Mouse (Mus musculus): ENCODE results near the gene Ubac2.
"Not testable (repeated sequence)": the region's sequence is repeated elsewhere in the genome, so short reads cannot be mapped to it uniquely, and the experiment has no call there.

Gene Ubac2

DNA sequence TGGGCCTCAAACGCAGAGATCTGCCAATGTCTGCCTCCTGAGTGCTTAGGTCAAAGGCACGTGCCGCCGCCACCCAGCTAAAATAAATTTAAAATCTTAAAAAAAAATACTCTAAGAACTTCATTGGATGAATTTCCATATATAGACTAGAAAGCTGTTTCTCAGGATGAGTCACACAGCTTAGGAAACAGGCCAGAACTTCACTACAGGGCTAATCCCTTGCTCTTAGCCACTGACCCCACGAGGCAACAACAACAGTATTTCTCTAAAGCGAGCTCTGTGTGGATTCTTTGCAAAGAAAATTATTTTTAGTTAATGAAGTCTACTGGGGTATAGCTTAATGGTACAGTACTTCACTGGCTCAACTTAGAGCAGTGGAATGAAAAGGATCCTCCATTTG, 183.0 kb downstream of the Ubac2 start:
- DNase-seq, result no peak

DNA sequence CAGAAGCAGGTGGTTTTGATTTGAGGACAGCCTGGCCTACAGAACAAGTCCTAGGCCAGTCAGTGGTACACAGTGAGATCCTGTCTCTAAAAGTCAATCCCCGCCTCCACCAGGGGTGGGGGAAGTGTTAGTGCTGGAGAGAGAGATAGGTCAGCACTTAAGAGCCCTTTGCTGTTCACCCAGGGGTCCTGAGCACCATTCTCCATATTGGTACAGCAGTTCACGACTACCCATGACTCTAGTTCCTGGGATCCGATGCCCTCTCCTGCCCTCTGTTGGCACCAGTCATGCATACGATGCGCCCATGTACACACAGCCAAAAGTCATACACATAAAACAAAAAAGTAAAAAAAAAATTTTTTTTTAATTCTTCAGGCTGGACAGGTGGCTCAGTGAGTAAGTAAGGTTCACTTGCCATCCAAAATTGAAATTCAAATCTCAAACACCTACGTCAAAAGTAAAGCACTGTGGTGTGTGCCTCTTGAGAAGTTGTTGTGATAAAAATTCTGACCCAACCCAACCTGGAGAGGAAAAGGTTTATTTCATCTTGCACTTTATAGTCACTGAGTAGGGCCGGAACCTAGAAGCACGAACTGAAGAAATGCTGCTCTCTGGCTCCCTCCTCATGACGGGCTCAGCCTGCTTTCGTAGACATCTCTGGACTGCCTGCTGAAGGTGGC, 184.1 kb downstream of the Ubac2 start:
- DNase-seq, result no peak

DNA sequence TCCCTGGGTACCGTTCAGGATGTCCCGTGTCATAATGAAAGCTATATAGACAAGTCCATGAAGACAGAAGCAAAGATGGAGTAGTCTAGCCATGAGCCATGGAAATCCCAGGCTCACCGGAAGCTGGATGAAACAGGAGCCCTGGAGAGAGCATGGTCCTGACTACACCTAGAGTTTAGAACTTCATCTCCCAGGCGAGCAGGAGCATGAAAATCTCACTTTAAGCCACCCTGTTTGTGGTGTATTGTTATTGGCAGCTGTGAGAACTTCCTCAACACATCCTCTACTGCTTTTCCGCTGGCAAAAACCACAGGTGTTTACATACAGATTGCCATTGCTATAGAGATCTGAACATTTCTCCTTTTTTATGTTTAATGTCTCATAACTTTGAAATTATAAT, 185.2 kb downstream of the Ubac2 start:
- no peak for DNase-seq

DNA sequence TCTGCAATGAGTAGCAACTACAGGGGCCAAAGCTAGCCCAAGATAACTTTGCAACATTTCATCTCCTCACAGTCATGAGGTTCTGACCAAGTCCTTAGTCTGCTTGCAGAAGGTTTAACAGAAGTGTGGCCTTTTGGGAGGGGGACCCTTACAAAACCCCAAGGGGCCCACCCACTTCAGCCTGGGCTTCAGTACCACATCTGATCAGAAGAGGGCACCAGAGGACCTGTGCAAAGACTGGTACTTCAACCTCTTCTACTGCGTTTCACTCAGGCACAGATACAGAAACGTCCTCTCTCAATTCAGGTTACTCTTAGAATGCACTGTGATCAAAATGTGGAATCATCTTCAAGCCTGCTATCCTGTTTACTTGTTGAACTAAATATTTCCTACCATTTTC, 186.1 kb downstream of the Ubac2 start:
- DNase-seq, result peak; percentile 81

DNA sequence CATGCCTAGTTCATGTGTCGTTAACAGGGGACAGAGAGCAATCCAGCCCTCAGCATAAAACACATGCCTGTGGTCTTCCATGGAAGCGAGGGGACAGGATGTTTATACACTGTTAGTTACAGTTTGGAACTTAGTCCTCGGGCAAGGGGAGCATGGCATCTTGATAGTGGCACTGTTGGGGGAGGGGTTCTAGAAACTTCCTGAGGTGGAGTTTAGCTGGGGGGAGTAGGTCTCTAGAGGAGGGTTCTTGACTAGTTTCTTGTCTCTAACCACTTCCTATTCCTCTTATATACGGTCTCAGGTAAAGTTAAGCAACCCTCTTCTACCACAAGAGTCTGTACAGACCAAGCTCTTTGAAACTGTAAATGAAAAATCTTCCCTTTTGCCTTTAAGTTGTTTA, 187.8 kb downstream of the Ubac2 start:
- no peak for DNase-seq

DNA sequence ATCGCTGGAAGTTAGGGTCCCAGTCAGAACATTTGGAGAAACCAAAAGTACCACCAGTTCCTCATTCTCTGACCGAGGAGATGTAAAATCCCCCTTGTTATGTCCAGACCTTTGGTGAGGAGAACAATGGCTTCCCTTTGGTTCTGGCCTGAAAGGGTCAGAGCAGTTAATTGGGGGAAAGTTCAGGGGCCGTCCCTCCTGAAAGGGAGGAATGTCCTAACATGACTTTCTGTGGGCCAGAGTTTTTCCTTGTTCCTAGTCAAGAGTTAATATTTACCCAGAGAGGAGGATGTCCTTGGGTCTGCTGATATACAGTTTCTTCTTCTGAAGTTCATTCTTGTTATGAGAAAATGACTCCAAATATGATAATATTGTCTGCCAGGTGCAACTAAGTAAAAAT, 189.6 kb downstream of the Ubac2 start:
- not testable (repeated sequence) for DNase-seq

DNA sequence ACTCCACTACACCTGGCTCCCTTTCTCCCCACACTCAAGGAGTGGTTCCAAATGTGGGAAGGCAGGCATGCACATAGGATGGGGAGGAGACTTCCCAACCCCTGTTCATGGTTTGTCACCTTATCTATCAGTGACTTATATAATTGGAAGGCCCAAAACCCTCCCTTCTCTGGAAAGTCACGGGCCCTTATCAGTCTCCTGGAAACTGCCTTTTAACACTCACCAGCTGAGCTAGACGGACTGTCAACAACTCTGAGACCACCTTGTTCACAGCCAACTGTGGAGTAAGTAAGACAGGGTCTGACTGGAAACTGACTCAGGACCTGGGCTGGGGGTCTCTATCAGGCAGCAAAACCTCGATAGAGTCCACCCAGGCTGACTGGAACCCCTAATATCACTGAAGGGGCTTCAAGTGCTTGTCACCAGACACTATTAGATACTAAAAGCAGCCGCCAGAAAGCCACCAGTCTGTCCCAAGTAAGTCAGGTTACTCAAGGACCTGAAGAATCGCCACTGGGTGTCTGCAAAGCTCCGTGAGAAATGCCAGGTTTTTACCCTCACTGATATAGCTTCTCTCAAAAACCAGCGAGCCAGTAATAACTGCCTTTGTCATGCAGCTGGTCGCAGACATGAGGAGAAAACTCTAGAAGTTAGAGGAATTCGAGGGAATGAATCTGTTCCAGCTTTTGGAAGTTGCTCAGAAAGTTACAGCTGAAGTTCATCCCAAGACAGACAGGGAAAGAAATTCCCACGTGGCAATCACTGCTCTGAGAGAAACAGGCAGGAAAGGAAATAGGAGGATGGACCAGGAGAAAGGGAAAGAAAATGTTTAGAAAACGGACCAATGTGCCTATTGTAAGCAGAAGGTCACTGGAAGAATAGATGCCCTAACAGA, 190.6 kb downstream of the Ubac2 start:
- DNase-seq, result no peak

DNA sequence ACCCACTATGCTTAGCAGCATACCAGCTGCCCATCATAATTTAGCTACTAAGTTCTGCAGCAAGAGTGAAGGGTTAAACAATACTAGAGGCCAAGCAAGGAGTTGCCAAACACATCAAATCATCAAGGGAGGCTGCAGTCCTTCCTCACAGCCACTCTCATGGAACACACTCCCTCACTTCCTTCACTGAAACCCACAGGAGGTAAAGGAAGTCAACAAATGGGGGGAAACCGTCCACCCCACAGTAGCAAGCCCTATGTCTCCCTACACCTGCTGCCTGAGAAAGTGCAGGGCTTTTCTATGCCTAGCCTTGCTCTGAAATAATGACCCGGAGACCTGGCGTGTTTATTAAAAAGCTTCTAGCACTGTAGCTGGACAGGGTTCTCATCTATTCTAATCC, 191.5 kb downstream of the Ubac2 start:
- DNase-seq, result no peak

All from lung, postnatal 14 days (tissue).